Mouse (Mus musculus): ENCODE results near the gene Gm42517. TPM values are rescaled to one million over a fixed set of nuclear protein-coding genes. Genes with fewer than 3 reads are reported as not detected.

Gm42517 gene
- 1 to 10 TPM; 2.6 to 4.8 (median 3.6) TPM for total RNA-seq (2022)

DNA sequence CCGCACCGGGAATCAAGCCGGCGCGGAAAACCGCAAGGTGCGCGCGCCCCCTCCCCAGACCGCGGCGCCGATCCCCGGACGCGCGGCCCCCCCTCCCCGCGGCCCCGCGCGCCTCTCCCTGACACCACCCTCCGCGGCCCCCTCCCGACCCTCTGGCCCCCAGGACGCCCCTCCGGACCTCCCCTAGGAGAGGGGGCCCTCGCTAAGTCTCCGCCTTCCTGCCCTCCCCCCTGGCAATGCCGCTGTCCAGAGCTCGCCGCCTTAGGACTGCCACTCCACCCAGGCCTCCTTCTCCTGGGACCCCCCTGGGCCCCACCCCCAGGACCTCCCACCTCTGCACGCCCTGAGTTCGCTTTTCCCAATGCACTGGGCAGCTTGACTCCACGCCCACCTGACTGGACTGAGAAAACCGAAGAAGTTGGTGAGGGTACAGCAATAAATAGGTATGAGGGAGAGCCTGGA is at the start of gene Gm42517:
TSS of gene Gm42517 (minus strand) at position 52 of the 462 bp plus-strand sequence.
- DNase-seq (ENCODE audit: low spot score), result no peak

DNA sequence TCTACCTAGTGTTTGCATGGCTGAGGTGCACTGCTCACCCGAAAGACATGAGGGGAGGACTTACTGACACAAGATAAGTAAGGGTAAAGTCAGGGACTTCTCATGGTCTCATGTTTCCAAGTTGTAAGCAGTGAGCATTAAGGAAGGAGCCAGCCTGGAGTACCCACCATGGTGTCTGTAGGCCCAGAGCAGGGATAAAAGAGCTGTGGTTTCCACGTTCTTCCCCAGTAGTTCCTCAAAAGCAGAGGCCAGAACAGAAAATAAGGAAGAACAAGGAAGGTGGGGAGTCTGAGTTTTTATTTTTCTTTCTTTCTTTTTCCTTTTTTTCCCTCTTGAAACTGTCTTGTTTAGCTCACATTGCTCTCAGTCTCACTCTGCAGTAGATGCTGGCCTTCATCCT is 47.0 kb upstream of the Gm42517 start:
- no peak for DNase-seq (ENCODE audit: low spot score)

GRCm38 (mm10) chr5:108406977-108407376 is 39.3 kb upstream of the Gm42517 start:
- DNase-seq (ENCODE audit: low spot score), result no peak

DNA sequence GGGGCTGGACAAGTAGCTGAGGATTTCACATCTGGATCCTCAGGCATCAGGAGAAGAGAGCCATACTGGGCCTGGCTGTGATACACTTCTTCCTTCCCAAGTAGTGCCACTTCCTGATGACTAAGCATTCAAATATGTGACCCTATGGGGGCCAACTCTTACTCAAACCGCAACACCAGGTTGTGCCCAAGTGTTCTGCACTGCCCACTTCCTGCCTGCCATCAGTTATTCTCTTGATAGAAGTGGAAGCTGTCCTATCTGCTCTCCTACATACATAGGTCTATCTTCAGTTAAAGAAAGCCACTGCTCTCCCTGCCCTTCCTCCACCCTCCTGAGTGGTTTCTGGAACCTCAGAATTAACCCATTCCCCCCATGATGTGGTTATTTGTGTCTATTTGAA is 37.7 kb upstream of the Gm42517 start:
- DNase-seq (ENCODE audit: low spot score), result no peak

DNA sequence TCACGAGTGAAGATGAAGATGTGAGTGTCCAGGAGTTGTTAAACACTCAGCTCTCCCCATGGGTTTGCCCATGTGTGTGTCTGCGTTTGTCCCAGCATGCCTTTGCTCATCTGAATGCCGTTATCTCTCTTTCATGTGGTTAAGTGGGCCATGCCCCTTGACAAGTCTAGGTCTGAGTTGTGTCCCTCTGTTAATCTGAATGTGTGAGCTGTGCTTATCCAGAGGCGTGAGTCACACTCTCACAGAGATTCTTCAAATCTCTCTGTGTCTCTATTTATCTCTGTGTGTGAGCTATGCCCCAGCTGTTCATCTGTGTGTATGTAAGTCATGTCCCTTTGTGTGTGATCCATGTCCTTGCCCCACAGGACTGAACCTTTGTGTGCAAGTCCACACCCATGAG is 35.7 kb upstream of the Gm42517 start:
- DNase-seq (ENCODE audit: low spot score), result no peak

- DNase-seq (ENCODE audit: low spot score), result no peak
These were observed 22.0 kb upstream of the Gm42517 start for GRCm38 (mm10) chr5:108389744-108390143.

- no peak for DNase-seq (ENCODE audit: low spot score)
These were observed 20.5 kb upstream of the Gm42517 start, which contains the start of gene Pde6b for GRCm38 (mm10) chr5:108388201-108388600. TSS of gene Pde6b (plus strand) at chr5:108388391.

- DNase-seq (ENCODE audit: low spot score), result no peak
These were observed 18.7 kb upstream of the Gm42517 start for GRCm38 (mm10) chr5:108386449-108386848.

DNA sequence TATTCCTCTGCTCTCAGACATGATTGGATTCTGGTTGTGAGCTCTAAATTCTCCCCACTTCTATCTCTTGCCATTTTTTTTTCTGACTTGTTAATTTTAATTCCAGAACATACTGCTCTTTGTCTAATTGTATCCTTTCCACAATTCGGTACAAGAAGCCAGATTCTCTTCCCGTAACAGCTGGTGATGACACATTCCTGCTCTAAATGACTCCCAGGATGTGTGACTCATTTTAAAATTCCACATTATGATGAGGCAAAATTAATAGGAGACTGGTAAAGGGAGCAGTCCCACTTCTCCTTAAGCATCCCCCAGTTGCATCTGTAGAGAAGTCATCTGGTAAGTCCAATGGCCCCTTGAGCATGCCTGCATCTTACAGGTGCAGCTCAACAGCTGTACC is 17.9 kb upstream of the Gm42517 start:
- no peak for DNase-seq (ENCODE audit: low spot score)

GRCm38 (mm10) chr5:108378346-108378745 is 10.6 kb upstream of the Gm42517 start:
- DNase-seq (ENCODE audit: low spot score), result no peak

DNA sequence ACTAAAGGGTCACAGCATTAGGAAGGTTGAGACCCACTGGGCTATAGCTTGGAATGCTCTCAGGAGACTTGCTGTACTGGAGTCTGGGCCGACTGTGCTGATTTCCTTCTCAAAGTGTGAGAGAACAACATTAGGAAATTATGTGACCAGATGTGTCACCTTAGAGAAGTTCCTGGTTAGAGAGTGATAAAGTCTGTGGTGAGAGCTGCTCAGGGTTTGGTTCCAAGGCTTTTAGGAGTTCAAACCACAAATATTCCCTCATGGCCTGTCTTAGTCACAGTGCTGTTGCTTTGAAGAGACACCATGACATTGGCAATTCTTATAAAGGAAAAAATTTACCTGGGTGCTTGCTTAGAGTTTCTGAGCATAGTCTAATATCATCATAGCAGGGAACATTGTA is 8.3 kb upstream of the Gm42517 start:
- no peak for DNase-seq (ENCODE audit: low spot score)

DNA sequence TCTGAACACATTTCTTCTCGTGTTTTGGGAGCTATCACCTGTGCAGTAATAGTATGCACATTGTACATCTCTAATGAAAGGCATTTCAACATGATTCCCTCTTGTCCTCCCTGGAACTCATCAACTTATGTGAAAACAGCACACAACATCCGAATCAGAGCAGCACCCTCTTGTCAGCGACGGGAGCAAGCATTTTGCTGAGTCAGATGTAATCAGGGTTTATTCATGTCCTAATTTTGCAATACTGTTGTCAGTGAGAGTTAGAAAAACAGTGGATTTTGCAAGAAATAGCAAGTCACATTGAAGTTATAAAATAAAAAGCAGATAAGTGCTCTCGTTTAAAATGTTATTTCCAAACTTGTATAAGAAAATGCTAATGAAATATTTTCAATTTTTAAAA is 6.4 kb upstream of the Gm42517 start:
- DNase-seq (ENCODE audit: low spot score), result no peak

- no peak for DNase-seq (ENCODE audit: low spot score)
These were observed 2.2 kb upstream of the Gm42517 start for GRCm38 (mm10) chr5:108369964-108370363.

GRCm38 (mm10) chr5:108368851-108369621 is 1.3 kb upstream of the Gm42517 start:
- DNase-seq (ENCODE audit: low spot score), result peak; percentile 13

- DNase-seq (ENCODE audit: low spot score), result no peak
These were observed 724 bp upstream of the Gm42517 start for GRCm38 (mm10) chr5:108368446-108368845.

DNA sequence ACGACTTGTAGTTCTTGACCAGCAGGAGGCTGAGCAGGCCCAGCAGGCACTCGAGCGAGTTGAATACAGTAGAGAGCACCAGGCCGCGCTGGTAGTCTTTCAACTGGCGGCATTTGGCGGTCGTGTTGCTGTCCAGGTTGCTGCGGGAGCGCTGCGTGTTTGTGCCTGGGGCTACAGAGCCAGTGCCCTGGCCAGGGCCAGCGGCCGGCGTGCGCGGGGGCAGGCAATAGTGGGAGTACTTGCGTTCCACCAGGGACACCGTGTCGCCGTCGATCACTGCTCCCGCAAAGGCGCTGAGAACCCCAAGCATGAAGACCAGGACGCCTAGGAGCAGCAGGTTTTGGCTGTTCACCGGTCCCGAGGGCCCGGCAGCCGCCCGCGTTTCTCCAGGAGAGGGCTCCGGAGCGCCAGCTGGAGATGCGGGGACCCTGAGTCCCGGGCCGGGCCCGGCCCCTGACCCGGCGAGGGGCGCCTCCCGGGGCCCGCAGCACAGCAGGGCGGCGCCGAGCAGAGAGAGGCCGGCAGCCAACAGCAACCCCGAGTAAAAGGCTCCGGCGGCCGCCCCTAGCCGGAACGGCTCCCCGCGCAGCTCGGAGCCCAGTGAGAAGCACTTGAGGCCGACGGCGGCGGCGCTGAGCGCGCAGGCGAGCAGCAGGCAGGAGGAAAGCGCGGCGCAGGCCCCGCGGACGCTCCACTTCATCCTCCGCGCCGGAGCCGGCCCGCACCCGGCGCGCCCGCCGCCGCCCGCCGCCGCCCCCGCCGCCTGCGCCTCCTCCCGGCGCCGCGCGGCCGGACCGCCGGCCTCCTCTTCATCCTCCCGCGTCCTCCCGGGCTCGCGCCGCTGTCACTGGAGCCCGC is 509 bp downstream of the Gm42517 start:
- peak; percentile 26 for DNase-seq (ENCODE audit: low spot score)

DNA sequence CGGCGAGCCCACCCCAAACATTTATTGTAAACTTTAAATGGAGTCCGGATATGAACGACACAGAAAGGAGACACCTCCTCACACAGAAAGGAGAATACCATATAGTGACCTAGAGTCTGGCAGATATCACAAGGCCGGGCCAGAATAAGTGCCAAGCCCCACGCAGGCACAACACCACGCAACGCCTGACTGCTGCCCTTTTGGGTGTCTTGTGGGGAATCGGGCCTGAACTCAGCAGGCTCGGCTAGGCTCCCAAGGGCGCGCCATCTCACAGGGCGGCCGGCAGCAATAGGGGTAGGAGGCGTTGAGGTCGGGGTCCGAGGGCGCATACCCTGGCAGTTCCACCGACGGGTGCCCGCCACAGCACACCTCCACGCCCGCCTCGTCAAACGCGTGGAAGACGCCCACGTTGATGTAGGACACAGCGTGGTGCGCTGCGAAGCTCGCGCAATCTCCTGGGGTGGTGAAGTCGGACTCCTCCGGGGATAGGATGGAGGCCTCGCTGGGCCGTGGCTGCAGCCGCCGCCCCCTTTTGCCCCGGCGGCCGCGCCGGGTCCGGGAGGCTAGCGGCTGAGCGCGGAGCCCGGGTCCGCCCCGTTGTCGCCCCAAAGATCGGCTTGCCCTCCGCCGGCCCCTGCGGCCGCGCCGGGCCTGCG is 1.3 kb downstream of the Gm42517 start:
- no peak for DNase-seq (ENCODE audit: low spot score)

DNA sequence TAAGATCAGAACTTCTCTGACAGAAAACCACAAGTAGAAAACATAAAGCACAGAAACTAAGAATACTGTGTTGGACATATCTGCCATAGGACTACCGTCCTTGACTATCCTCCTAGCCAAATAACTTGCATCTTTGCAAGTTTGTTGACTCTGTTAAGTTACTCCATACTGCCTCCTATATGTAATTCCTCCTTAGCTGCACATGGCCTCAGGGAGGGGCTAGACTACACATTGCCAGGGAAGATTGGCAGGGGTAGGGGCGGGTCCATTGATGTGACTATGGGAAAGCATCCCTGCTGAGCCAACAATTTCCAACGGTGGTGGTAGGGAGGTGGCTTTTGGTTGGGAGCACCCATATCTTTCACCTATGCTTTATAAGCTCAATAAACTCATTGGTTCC is 5.4 kb downstream of the Gm42517 start:
- no peak for DNase-seq (ENCODE audit: low spot score)

DNA sequence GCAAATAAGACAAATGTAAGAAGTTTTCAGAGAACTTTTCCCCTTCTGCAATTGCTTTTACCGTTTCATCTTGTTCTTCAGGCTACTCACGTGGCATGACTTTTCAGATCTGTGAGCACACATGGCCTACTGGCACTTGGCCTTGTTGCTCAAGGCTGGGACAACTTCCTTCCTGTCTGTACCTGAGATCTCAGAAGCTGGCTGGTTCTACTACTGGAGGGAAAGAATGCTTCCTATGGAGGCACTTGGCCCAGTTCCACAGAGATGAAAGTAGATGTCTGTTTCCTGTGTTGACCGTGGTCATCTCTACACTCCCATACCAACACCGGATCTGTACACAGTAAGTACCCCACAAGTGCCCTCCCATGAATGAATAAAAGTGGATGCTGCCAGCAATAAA is 7.5 kb downstream of the Gm42517 start:
- DNase-seq (ENCODE audit: low spot score), result no peak

GRCm38 (mm10) chr5:108359491-108359890 is 8.2 kb downstream of the Gm42517 start:
- DNase-seq (ENCODE audit: low spot score), result no peak

DNA sequence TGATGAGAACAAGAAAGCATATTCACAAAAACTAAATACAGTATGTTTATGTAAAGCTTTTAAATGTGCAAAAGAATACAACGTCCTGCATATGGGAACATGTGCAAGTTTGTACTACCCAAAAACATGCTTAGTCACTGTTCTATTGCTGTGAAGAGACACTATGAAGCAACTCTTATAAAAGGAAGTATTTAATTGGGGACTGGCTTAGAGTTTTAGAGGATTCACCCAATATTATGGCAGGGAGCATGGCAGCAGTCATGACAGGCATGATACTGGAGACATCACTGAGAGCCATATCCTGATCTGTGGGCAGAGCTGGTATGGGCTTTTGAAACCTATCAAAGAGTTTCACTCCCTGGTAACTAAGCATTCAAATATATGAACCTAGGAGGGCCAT is 9.9 kb downstream of the Gm42517 start:
- no peak for DNase-seq (ENCODE audit: low spot score)

DNA sequence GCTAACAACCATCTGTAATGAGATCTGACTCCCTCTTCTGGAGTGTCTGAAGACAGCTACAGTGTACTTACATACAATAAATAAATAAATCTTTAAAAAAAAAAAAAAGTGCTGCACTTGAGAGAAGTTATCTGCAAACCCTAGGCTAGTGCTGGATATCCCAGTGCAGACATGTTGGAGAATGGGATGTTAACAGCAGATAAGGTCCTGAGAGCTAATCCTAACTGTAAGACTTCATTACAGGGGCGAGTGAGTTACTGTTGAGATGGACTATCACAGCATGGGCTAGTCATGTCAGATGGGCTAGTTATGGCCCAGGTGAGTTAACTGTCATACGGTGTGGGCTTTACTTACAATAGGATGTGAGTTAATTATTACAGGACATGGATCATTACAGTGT is 13.7 kb downstream of the Gm42517 start:
- no peak for DNase-seq (ENCODE audit: low spot score)

All from heart, adult 8-10 months (tissue).